Mouse (Mus musculus): ENCODE results near the gene Ddx28. TPM values are rescaled to one million over a fixed set of nuclear protein-coding genes. Genes with fewer than 3 reads are reported as not detected.
"Not testable (repeated sequence)": the region's sequence is repeated elsewhere in the genome, so short reads cannot be mapped to it uniquely, and the experiment has no call there.

The Ddx28 gene
- polyA plus RNA-seq, 1 experiment from 2014 or later = 20.1 TPM

- WGBS = 84% methylated on average over 11 of the region's 11 CpGs
- H3K4me2 ChIP-seq; H3K9me3 ChIP-seq; H3K4me1 ChIP-seq; H3K36me3 ChIP-seq (replicated peaks); H3K9ac ChIP-seq; H3K27ac ChIP-seq; ATAC-seq (ENCODE audit: low FRiP score); H3K4me3 ChIP-seq (replicated peaks); H3K27me3 ChIP-seq: not testable (repeated sequence)
Observed at GRCm38 (mm10) chr8:105983406-105983805, 28.3 kb downstream of the Ddx28 start.

GRCm38 (mm10) chr8:105981146-105981545, 30.5 kb downstream of the Ddx28 start:
- no peaks in the 10 kb centered on the region for H3K4me1 ChIP-seq
- no peak for ATAC-seq (ENCODE audit: low FRiP score)
- WGBS = 100% methylated on average over 1 of the region's 1 CpGs

GRCm38 (mm10) chr8:105979325-105979724, 32.4 kb downstream of the Ddx28 start, which contains the start of gene Dpep3:
Dpep3 (minus strand) TSS chr8:105979429.
- ATAC-seq (ENCODE audit: low FRiP score) = no peak
- WGBS = 92% methylated on average over 15 of the region's 15 CpGs
- no peaks in the 10 kb centered on the region for H3K27me3 ChIP-seq

More at GRCm38 (mm10) chr8:105981146-105981545, 30.5 kb downstream of the Ddx28 start:
- no peak overlapping the region for H3K4me2 ChIP-seq
- no peaks in the 10 kb centered on the region for H3K9me3 ChIP-seq
- no peak overlapping the region for H3K9ac ChIP-seq
- no peak overlapping the region for H3K27ac ChIP-seq
- H3K27me3 ChIP-seq = no peaks in the 10 kb centered on the region
- H3K36me3 ChIP-seq (replicated peaks) = no peaks in the 10 kb centered on the region
- no peak overlapping the region for H3K4me3 ChIP-seq (replicated peaks)

GRCm38 (mm10) chr8:105975363-105975762, 36.3 kb downstream of the Ddx28 start:
- Histone ChIP-seq H3K27ac (no peak overlapping the region), H3K36me3 (replicated peaks) (no peaks in the 10 kb centered on the region), H3K4me2 (no peak overlapping the region), H3K9ac (no peak overlapping the region), H3K9me3 (no peaks in the 10 kb centered on the region), H3K4me3 (replicated peaks) (no peak overlapping the region), H3K4me1 (no peaks in the 10 kb centered on the region), H3K27me3 (no peaks in the 10 kb centered on the region)
- no peak for ATAC-seq (ENCODE audit: low FRiP score)
- WGBS = 51% methylated on average over 7 of the region's 7 CpGs

More at GRCm38 (mm10) chr8:105979325-105979724, 32.4 kb downstream of the Ddx28 start, which contains the start of gene Dpep3:
- no peak within 1 kb of the TSS for H3K9ac ChIP-seq
- no peak within 1 kb of the TSS for H3K4me3 ChIP-seq (replicated peaks)
- no peaks in the 10 kb centered on the region for H3K36me3 ChIP-seq (replicated peaks)
- no peak within 1 kb of the TSS for H3K4me2 ChIP-seq
- H3K27ac ChIP-seq = no peak within 1 kb of the TSS
- H3K9me3 ChIP-seq = no peaks in the 10 kb centered on the region
- H3K4me1 ChIP-seq = no peaks in the 10 kb centered on the region

GRCm38 (mm10) chr8:105971019-105971720, 40.5 kb downstream of the Ddx28 start:
- peaks cover 8% of the 10 kb centered on the region for H3K4me1 ChIP-seq
- no peaks in the 10 kb centered on the region for H3K36me3 ChIP-seq (replicated peaks)
- no peak overlapping the region for H3K4me2 ChIP-seq
- H3K4me3 ChIP-seq (replicated peaks) = no peak overlapping the region
- ATAC-seq (ENCODE audit: low FRiP score) = no peak
- H3K9ac ChIP-seq = no peak overlapping the region
- WGBS = 71% methylated on average over 8 of the region's 8 CpGs
- peaks cover 20% of the 10 kb centered on the region for H3K27me3 ChIP-seq
- no peak overlapping the region for H3K27ac ChIP-seq
- H3K9me3 ChIP-seq = no peaks in the 10 kb centered on the region

- Histone ChIP-seq H3K27me3 (peaks cover 38% of the 10 kb centered on the region), H3K9me3 (no peaks in the 10 kb centered on the region), H3K27ac (no peak overlapping the region), H3K36me3 (replicated peaks) (no peaks in the 10 kb centered on the region), H3K4me2 (no peak overlapping the region), H3K4me3 (replicated peaks) (no peak overlapping the region), H3K9ac (no peak overlapping the region), H3K4me1 (peaks cover 22% of the 10 kb centered on the region)
- ATAC-seq (ENCODE audit: low FRiP score) = no peak
- 76% methylated on average over 1 of the region's 1 CpGs for WGBS
Observed at GRCm38 (mm10) chr8:105969367-105969766, 42.3 kb downstream of the Ddx28 start.

- 5% methylated on average over 19 of the region's 19 CpGs for WGBS
- Histone ChIP-seq H3K27ac (no peak overlapping the region), H3K4me2 (peak overlapping the region; percentile 76), H3K4me3 (replicated peaks) (no peak overlapping the region), H3K27me3 (peaks cover 47% of the 10 kb centered on the region), H3K9me3 (no peaks in the 10 kb centered on the region), H3K36me3 (replicated peaks) (no peaks in the 10 kb centered on the region), H3K4me1 (peaks cover 22% of the 10 kb centered on the region), H3K9ac (no peak overlapping the region)
- no peak for ATAC-seq (ENCODE audit: low FRiP score)
Observed at GRCm38 (mm10) chr8:105966692-105967311, 44.9 kb downstream of the Ddx28 start.

GRCm38 (mm10) chr8:105965905-105966341, 45.8 kb downstream of the Ddx28 start, which contains the start of gene Slc12a4:
Slc12a4 (minus strand) TSS chr8:105966097.
- WGBS = under 1% methylated on average over 46 of the region's 47 CpGs
- Histone ChIP-seq H3K4me3 (replicated peaks) (peak within 1 kb of the TSS; percentile 59), H3K4me1 (peaks cover 22% of the 10 kb centered on the region), H3K27me3 (peaks cover 47% of the 10 kb centered on the region), H3K27ac (no peak within 1 kb of the TSS), H3K9me3 (no peaks in the 10 kb centered on the region), H3K36me3 (replicated peaks) (no peaks in the 10 kb centered on the region), H3K4me2 (peak within 1 kb of the TSS; percentile 76), H3K9ac (peak within 1 kb of the TSS; percentile 61)
- ATAC-seq (ENCODE audit: low FRiP score) = peak; percentile 87

GRCm38 (mm10) chr8:105965266-105965904, 46.3 kb downstream of the Ddx28 start:
- H3K4me3 ChIP-seq (replicated peaks) = peak overlapping the region; percentile 59
- WGBS = 2% methylated on average over 40 of the region's 40 CpGs
- ATAC-seq (ENCODE audit: low FRiP score) = peak; percentile 60
- H3K4me1 ChIP-seq = peaks cover 22% of the 10 kb centered on the region
- H3K9ac ChIP-seq = peak overlapping the region; percentile 61
- H3K9me3 ChIP-seq = no peaks in the 10 kb centered on the region
- peak overlapping the region; percentile 76 for H3K4me2 ChIP-seq
- H3K27me3 ChIP-seq = peaks cover 47% of the 10 kb centered on the region
- no peaks in the 10 kb centered on the region for H3K36me3 ChIP-seq (replicated peaks)
- no peak overlapping the region for H3K27ac ChIP-seq

- H3K9ac ChIP-seq = no peak overlapping the region
- H3K36me3 ChIP-seq (replicated peaks) = no peaks in the 10 kb centered on the region
- H3K27ac ChIP-seq = no peak overlapping the region
- peak overlapping the region; percentile 76 for H3K4me2 ChIP-seq
- ATAC-seq (ENCODE audit: low FRiP score) = no peak
- no peaks in the 10 kb centered on the region for H3K9me3 ChIP-seq
- H3K4me1 ChIP-seq = peaks cover 22% of the 10 kb centered on the region
- H3K4me3 ChIP-seq (replicated peaks) = peak overlapping the region; percentile 59
- peaks cover 47% of the 10 kb centered on the region for H3K27me3 ChIP-seq
- 75% methylated on average over 12 of the region's 12 CpGs for WGBS
Observed at GRCm38 (mm10) chr8:105964506-105965265, 47.0 kb downstream of the Ddx28 start.

GRCm38 (mm10) chr8:105961536-105961935, 50.1 kb downstream of the Ddx28 start:
- H3K9me3 ChIP-seq = no peaks in the 10 kb centered on the region

GRCm38 (mm10) chr8:105961101-105961500, 50.6 kb downstream of the Ddx28 start:
- no peak overlapping the region for H3K27ac ChIP-seq
- no peak overlapping the region for H3K4me2 ChIP-seq
- ATAC-seq (ENCODE audit: low FRiP score) = no peak
- peaks cover 13% of the 10 kb centered on the region for H3K4me1 ChIP-seq
- H3K9ac ChIP-seq = no peak overlapping the region
- WGBS = 78% methylated on average over 14 of the region's 14 CpGs
- no peaks in the 10 kb centered on the region for H3K9me3 ChIP-seq
- H3K4me3 ChIP-seq (replicated peaks) = no peak overlapping the region
- H3K36me3 ChIP-seq (replicated peaks) = no peaks in the 10 kb centered on the region
- H3K27me3 ChIP-seq = peaks cover 27% of the 10 kb centered on the region

More at GRCm38 (mm10) chr8:105961536-105961935, 50.1 kb downstream of the Ddx28 start:
- H3K9ac ChIP-seq = no peak overlapping the region
- peaks cover 16% of the 10 kb centered on the region for H3K4me1 ChIP-seq
- no peaks in the 10 kb centered on the region for H3K36me3 ChIP-seq (replicated peaks)
- peaks cover 31% of the 10 kb centered on the region for H3K27me3 ChIP-seq
- WGBS = 88% methylated on average over 10 of the region's 10 CpGs
- ATAC-seq (ENCODE audit: low FRiP score) = no peak
- H3K4me3 ChIP-seq (replicated peaks) = no peak overlapping the region
- no peak overlapping the region for H3K27ac ChIP-seq
- H3K4me2 ChIP-seq = no peak overlapping the region
